Mouse (Mus musculus) bone marrow macrophage, adult 2 months (primary cell): ENCODE results near the gene Lpcat3.

Experiments used
- CTCF ChIP-seq: IDR thresholded peaks from 2 replicates; pipeline ENCODE4 v1.5.1; 2012; ENCODE audit warnings: low read depth, mild to moderate bottlenecking, low read length, moderate library complexity
- POLR2A ChIP-seq: IDR thresholded peaks from 2 replicates; pipeline ENCODE4 v1.6.1; 2012; ENCODE audit warnings: mild to moderate bottlenecking, low read depth, low read length, borderline replicate concordance

DNA sequence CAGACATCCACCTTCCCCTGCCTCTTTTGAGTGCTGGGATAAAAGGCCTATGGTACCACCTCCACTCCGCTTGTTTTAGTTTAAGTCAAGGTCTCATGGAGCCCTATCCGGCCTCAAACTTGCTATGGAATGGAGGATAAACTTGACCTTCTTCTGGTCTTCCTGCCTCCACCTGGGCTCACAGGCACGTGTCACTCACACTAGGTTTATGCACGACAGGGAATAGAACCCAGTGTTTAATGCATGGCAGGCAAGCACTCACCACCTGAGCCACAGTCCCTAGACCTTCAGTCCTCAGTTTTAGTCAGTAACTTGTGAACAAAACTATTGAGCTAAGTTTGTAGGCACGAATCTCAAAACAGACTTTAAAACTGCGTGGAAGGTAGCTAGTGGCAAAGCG lies 68.2 kb downstream of the Lpcat3 start:
- TF ChIP-seq POLR2A (no peak), CTCF (no peak)
